Mouse (Mus musculus) CH12.LX (cell line): ENCODE results near the gene Ctnna3. TPM values are rescaled to one million over a fixed set of nuclear protein-coding genes. Genes with fewer than 3 reads are reported as not detected.
"Not testable (repeated sequence)": the region's sequence is repeated elsewhere in the genome, so short reads cannot be mapped to it uniquely, and the experiment has no call there.

Experiments
- DNase-seq: peaks from one replicate; pipeline ENCODE4 v3.0.0-alpha.2; 2013; ENCODE audit errors: extremely low read depth
- H3K27ac ChIP-seq: 2 replicates; pipeline ENCODE4 v1.5.1; 2012; ENCODE audit warnings: low read depth, mild to moderate bottlenecking, control low read depth, moderate library complexity; ENCODE audit not compliant: insufficient read depth
- H3K27me3 ChIP-seq: replicated peaks from 2 replicates; pipeline ENCODE3; 2012; ENCODE audit warnings: inconsistent platforms
- H3K36me3 ChIP-seq, 2 experiments: replicated peaks in 1 of 2; 2 replicates each; pipeline versions ENCODE3 to v1.6.1; 2012; ENCODE audit warnings: inconsistent platforms in 1 of 2, low read length in 1 of 2, mild to moderate bottlenecking in 1 of 2, mixed read lengths in 1 of 2, moderate library complexity in 1 of 2; ENCODE audit not compliant: control insufficient read depth in 1 of 2, insufficient read depth in 1 of 2
- H3K4me1 ChIP-seq, 2 experiments: 2 replicates each; pipeline ENCODE4 v1.6.1; 2012; ENCODE audit warnings: inconsistent platforms in 1 of 2, moderate library complexity in 1 of 2; ENCODE audit not compliant: insufficient read depth in 2 of 2, control insufficient read depth in 1 of 2
- H3K4me2 ChIP-seq: 2 replicates; pipeline ENCODE4 v1.6.1; 2012; ENCODE audit warnings: low read depth, mild to moderate bottlenecking, control low read depth; ENCODE audit not compliant: poor library complexity, insufficient read depth, severe bottlenecking
- H3K4me3 ChIP-seq, 3 experiments: fragments of 150-350 bp in 1 of 3; sonication (generic) in 1 of 3; replicated peaks in 1 of 3; 2 replicates each; pipeline versions ENCODE3 to v1.5.1; 2011 to 2012; ENCODE audit warnings: low read depth in 2 of 3, low read length in 2 of 3, mild to moderate bottlenecking in 2 of 3, moderate library complexity in 2 of 3, control low read depth in 1 of 3, improper control_type of control experiment in 1 of 3, inconsistent platforms in 1 of 3, mixed read lengths in 1 of 3; ENCODE audit not compliant: poor library complexity in 1 of 3
- H3K79me2 ChIP-seq: replicated peaks from 2 replicates; pipeline ENCODE4 v1.6.1; 2012; ENCODE audit warnings: mild to moderate bottlenecking, moderate library complexity; ENCODE audit not compliant: control insufficient read depth, poor library complexity, insufficient read depth, severe bottlenecking; ENCODE audit errors: extremely low read depth
- H3K9ac ChIP-seq: 2 replicates; pipeline ENCODE4 v1.6.1; 2012; ENCODE audit warnings: low read depth, mild to moderate bottlenecking, control low read depth, moderate library complexity; ENCODE audit not compliant: insufficient read depth
- H3K9me3 ChIP-seq: replicated peaks from 2 replicates; pipeline ENCODE3; 2012; ENCODE audit warnings: low read length, inconsistent platforms, mixed read lengths
- CHD1 ChIP-seq: IDR thresholded peaks from 2 replicates; pipeline ENCODE4 v1.6.1; 2012; ENCODE audit warnings: low read depth, low read length, improper control_type of control experiment, inconsistent platforms
- CTCF ChIP-seq, 2 experiments: IDR thresholded peaks in 1 of 2; conservative IDR thresholded peaks in 1 of 2; 2 replicates each; pipeline ENCODE4 v1.5.1; 2011 to 2012; ENCODE audit warnings: low read depth in 2 of 2, low read length in 2 of 2, improper control_type of control experiment in 1 of 2, inconsistent platforms in 1 of 2, mild to moderate bottlenecking in 1 of 2, moderate library complexity in 1 of 2
- ELF1 ChIP-seq: IDR thresholded peaks from 2 replicates; pipeline ENCODE4 v1.6.1; 2014; ENCODE audit warnings: low read depth, mild to moderate bottlenecking, inconsistent platforms, low read length, improper control_type of control experiment
- IRF4 ChIP-seq: IDR thresholded peaks from 2 replicates; pipeline ENCODE4 v1.6.1; 2014; ENCODE audit warnings: low read depth, mild to moderate bottlenecking, inconsistent platforms, low read length, improper control_type of control experiment
- JUN ChIP-seq: IDR thresholded peaks from 2 replicates; pipeline ENCODE4 v1.6.1; 2011; ENCODE audit warnings: low read depth, mild to moderate bottlenecking, low read length, improper control_type of control experiment, moderate library complexity; ENCODE audit not compliant: insufficient read depth
- JUND ChIP-seq: conservative IDR thresholded peaks from 2 replicates; pipeline ENCODE4 v1.6.1; 2011; ENCODE audit warnings: low read depth, low read length, improper control_type of control experiment
- KAT2A ChIP-seq: IDR thresholded peaks from 2 replicates; pipeline ENCODE4 v1.6.1; 2012; ENCODE audit warnings: low read length, improper control_type of control experiment, inconsistent platforms; ENCODE audit not compliant: insufficient replicate concordance
- MAFK ChIP-seq: IDR thresholded peaks from 2 replicates; pipeline ENCODE4 v1.6.1; 2011; ENCODE audit warnings: low read length, improper control_type of control experiment; ENCODE audit not compliant: insufficient replicate concordance
- MEF2A ChIP-seq: IDR thresholded peaks from 2 replicates; pipeline ENCODE4 v1.6.1; 2014; ENCODE audit warnings: low read depth, mild to moderate bottlenecking, inconsistent platforms, low read length, improper control_type of control experiment, borderline replicate concordance
- MXI1 ChIP-seq: IDR thresholded peaks from 2 replicates; pipeline ENCODE4 v1.6.1; 2011; ENCODE audit warnings: mild to moderate bottlenecking, low read depth, low read length, improper control_type of control experiment
- MYC ChIP-seq: IDR thresholded peaks from 2 replicates; pipeline ENCODE4 v1.6.1; 2011; ENCODE audit warnings: low read depth, mild to moderate bottlenecking, improper control_type of control experiment, low read length
- NELFE ChIP-seq: IDR thresholded peaks from 2 replicates; pipeline ENCODE4 v1.6.1; 2011; ENCODE audit warnings: low read depth, low read length, improper control_type of control experiment
- NRF1 ChIP-seq: IDR thresholded peaks from 2 replicates; pipeline ENCODE4 v1.6.1; 2014; ENCODE audit warnings: low read depth, mild to moderate bottlenecking, inconsistent platforms, low read length, improper control_type of control experiment, moderate library complexity
- POLR2AphosphoS2 ChIP-seq: IDR thresholded peaks from 2 replicates; pipeline ENCODE4 v1.6.1; 2011; ENCODE audit warnings: low read depth, low read length, improper control_type of control experiment
- RCOR1 ChIP-seq: conservative IDR thresholded peaks from 2 replicates; pipeline ENCODE4 v1.6.1; 2012; ENCODE audit warnings: low read depth, mild to moderate bottlenecking, inconsistent platforms, low read length, improper control_type of control experiment
- SIN3A ChIP-seq: IDR thresholded peaks from 2 replicates; pipeline ENCODE4 v1.6.1; 2012; ENCODE audit warnings: low read length, improper control_type of control experiment, inconsistent platforms
- SMC3 ChIP-seq: IDR thresholded peaks from 2 replicates; pipeline ENCODE4 v1.6.1; 2011; ENCODE audit warnings: low read depth, low read length, improper control_type of control experiment
- TBP ChIP-seq: conservative IDR thresholded peaks from 2 replicates; pipeline ENCODE4 v1.6.1; 2011; ENCODE audit warnings: low read depth, low read length, improper control_type of control experiment
- TCF12 ChIP-seq: IDR thresholded peaks from 2 replicates; pipeline ENCODE4 v1.6.1; 2014; ENCODE audit warnings: low read depth, mild to moderate bottlenecking, inconsistent platforms, low read length, improper control_type of control experiment
- UBTF ChIP-seq: IDR thresholded peaks from 2 replicates; pipeline ENCODE4 v1.6.1; 2012; ENCODE audit warnings: low read depth, mild to moderate bottlenecking, inconsistent platforms, low read length, improper control_type of control experiment, moderate library complexity
- USF1 ChIP-seq: IDR thresholded peaks from 2 replicates; pipeline ENCODE4 v1.6.1; 2014; ENCODE audit warnings: low read depth, mild to moderate bottlenecking, inconsistent platforms, low read length, improper control_type of control experiment
- USF2 ChIP-seq: conservative IDR thresholded peaks from 2 replicates; pipeline ENCODE4 v1.6.1; 2011; ENCODE audit warnings: low read depth, low read length, improper control_type of control experiment
- ZMIZ1 ChIP-seq: IDR thresholded peaks from 2 replicates; pipeline ENCODE4 v1.6.1; 2012; ENCODE audit warnings: low read depth, mild to moderate bottlenecking, inconsistent platforms, low read length, improper control_type of control experiment
- dilution Hi-C: fragments of 300-500 bp; cut with MboI; formaldehyde crosslinking; loops from 2 replicates; pipeline ENCODE4 v1.14.3; 2020; ENCODE audit warnings: low sequenced_read_pairs; ENCODE audit not compliant: extremely low pct_unique_long_range_greater_than_20kb, extremely low pct_ligation_motif_present
- in situ Hi-C: fragments of 300-500 bp; cut with MboI; formaldehyde crosslinking; loops from 3 replicates; pipeline ENCODE4 v1.14.3; 2019; ENCODE audit warnings: low sequenced_read_pairs, low pct_ligation_motif_present, low pct_unique_long_range_greater_than_20kb, mixed read lengths
- polyA plus RNA-seq: library from polyadenylated mRNA; unstranded; fragments of >175 nt; gene quantifications from 2 replicates; pipeline ENCODE4 v1.2.1, GENCODE M21; 2012; ENCODE audit warnings: low read depth; ENCODE audit not compliant: insufficient read length
- total RNA-seq, 2 experiments: library from RNA; depleted of rRNA; stranded (reverse); fragments of 300-350 nt in 1 of 2; fragments of >200 nt in 1 of 2; gene quantifications; 2 replicates each; pipeline ENCODE4 v1.2.3; 2012 to 2014

Gene Ctnna3
- total and polyA plus RNA-seq, 3 experiments = 0.09 TPM; not detected in 2

DNA sequence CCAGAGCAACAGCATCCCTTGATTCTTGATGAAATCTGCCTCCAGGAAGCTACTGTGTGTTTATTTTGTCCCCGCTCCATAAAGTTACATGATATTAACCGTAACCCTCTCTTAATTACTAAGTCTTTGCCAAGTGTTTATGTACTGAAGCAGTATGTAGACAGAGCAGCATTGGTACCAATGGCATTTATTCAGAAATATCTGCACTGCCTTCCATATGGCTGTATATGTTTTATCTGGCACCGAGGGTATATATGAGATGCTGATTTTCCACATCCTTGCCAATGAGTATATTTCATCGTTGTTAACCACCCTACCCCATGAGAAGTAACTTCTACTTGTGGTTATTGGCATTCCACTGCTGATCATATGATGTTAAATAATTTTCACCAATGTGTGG, 947.9 kb downstream of the Ctnna3 start:
- H3K36me3 ChIP-seq = no peaks in the 10 kb centered on the region
- in situ Hi-C loops = no loop called here
- dilution Hi-C loops = no loop called here
- H3K27me3 ChIP-seq = no peaks in the 10 kb centered on the region
- TF ChIP-seq CTCF (conservative IDR thresholded peaks at IDR 0.05 in 1 of 2, IDR thresholded peaks at IDR 0.05 in 1 of 2; ENCODE audit: low read depth in 2 of 2, low read length in 2 of 2) (no peak), RCOR1 (no peak), SIN3A (no peak), NRF1 (no peak), JUND (no peak), TCF12 (no peak), MEF2A (no peak), TBP (no peak), POLR2AphosphoS2 (no peak), UBTF (no peak), ZMIZ1 (no peak), MXI1 (no peak), SMC3 (no peak), USF1 (no peak)
- H3K4me1 ChIP-seq = no peaks in the 10 kb centered on the region
- no peak overlapping the region for H3K9ac ChIP-seq
- no peak overlapping the region for H3K4me3 ChIP-seq
- no peak for DNase-seq
- H3K79me2 ChIP-seq = no peaks in the 10 kb centered on the region
- H3K4me2 ChIP-seq = no peak overlapping the region
- no peak overlapping the region for H3K27ac ChIP-seq
- peaks cover 40% of the 10 kb centered on the region for H3K9me3 ChIP-seq

DNA sequence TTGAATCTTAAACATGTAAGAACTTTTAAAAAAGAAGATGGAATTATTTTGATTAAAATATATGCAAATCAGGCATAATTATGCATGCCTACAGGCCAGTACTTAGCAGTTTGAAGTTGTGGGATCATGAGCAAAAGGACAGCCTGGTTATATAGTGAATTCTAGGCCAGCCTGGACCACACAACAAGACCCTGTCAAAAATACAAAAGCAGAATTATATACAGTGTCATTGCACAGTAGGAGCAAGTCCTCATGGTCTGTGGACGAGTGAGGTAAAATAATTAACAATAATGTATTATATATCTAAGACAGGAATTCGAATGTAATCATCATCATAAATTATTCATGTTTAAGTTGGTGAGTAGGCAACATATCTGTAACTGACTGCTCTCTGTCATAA, 966.7 kb downstream of the Ctnna3 start:
- DNase-seq = no peak
- H3K79me2 ChIP-seq = no peaks in the 10 kb centered on the region
- dilution Hi-C loops (no loop called here), in situ Hi-C loops (no loop called here)
- no peak overlapping the region for H3K9ac ChIP-seq
- no peak overlapping the region for H3K4me2 ChIP-seq
- H3K4me1 ChIP-seq = no peaks in the 10 kb centered on the region
- H3K9me3 ChIP-seq = peaks cover 18% of the 10 kb centered on the region
- no peaks in the 10 kb centered on the region for H3K36me3 ChIP-seq
- H3K4me3 ChIP-seq = no peak overlapping the region
- H3K27ac ChIP-seq = no peak overlapping the region
- no peak for TF ChIP-seq JUN
- no peak for TF ChIP-seq POLR2AphosphoS2
- TF ChIP-seq TBP = no peak
- TF ChIP-seq NELFE = no peak
- no peak for TF ChIP-seq SIN3A
- TF ChIP-seq MXI1 = no peak
- no peak for TF ChIP-seq TCF12
- TF ChIP-seq KAT2A = no peak
- no peak for TF ChIP-seq IRF4
- no peak for TF ChIP-seq USF2
- TF ChIP-seq MAFK = no peak
- no peak for TF ChIP-seq MYC
- no peak for TF ChIP-seq USF1
- TF ChIP-seq CHD1 = no peak
- TF ChIP-seq ELF1 = no peak
- no peaks in the 10 kb centered on the region for H3K27me3 ChIP-seq

DNA sequence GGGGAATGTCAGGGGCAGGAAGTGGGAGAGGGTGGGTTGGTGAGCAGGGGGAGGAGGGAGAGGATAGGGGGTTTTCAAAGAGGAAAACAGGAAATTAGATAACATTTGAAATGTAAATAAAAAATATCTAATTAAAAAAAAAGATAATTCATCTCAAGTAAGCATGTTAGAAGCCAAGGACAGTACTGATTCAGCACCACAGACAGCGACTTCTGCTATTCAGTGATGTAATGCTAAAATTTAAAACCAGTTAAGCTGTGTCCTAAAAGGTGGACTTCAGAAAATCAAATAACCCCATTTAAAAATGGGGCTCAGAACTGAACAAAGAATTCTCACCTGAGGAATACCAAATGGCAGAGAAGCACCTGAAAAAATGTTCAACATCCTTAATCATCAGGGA, 988.5 kb downstream of the Ctnna3 start:
- DNase-seq, H3K4me2 ChIP-seq, in situ Hi-C loops, H3K79me2 ChIP-seq, H3K4me1 ChIP-seq, H3K36me3 ChIP-seq, H3K4me3 ChIP-seq, H3K27ac ChIP-seq, H3K27me3 ChIP-seq, H3K9ac ChIP-seq, dilution Hi-C loops: not testable (repeated sequence)
- peaks cover 20% of the 10 kb centered on the region for H3K9me3 ChIP-seq
